Mouse (Mus musculus) CH12.LX (cell line): ENCODE measurements around the gene Phkg2.

Source experiments
- EP300 ChIP-seq: IDR thresholded peaks from 2 replicates; pipeline ENCODE4 v1.6.1; 2011; ENCODE audit warnings: low read length, improper control_type of control experiment
- NELFE ChIP-seq: IDR thresholded peaks from 2 replicates; pipeline ENCODE4 v1.6.1; 2011; ENCODE audit warnings: low read depth, low read length, improper control_type of control experiment
- SMC3 ChIP-seq: IDR thresholded peaks from 2 replicates; pipeline ENCODE4 v1.6.1; 2011; ENCODE audit warnings: low read depth, low read length, improper control_type of control experiment
- USF1 ChIP-seq: IDR thresholded peaks from 2 replicates; pipeline ENCODE4 v1.6.1; 2014; ENCODE audit warnings: low read depth, mild to moderate bottlenecking, inconsistent platforms, low read length, improper control_type of control experiment

- TF ChIP-seq SMC3 (no peak), USF1 (no peak), EP300 (no peak), NELFE (no peak)
These were observed 34.0 kb downstream of the Phkg2 start for GRCm38 (mm10) chr7:127607150-127607549.
